Mouse (Mus musculus): ENCODE measurements around the gene Dmrtc1a.
"Not testable (repeated sequence)": the region's sequence is repeated elsewhere in the genome, so short reads cannot be mapped to it uniquely, and the experiment has no call there.

Dmrtc1a gene

DNA sequence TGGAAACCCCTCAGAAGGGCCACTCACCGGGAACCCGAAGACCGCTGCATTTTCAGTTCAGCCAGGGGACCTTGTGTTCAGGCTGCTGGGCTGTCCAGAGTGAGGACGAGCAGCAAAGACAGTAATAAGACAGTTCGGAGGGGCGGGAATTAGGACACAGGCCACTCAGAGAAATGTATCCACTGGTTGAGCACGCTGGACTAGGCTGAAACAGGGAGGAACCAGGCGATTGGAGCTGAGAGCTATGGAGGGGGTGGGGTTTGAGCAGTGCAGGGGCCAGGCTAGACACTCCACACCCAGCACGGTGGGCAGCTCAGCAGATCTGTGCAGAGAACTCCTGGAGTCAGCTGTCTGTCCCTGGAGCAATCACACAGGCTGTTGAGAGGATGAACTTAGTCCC, at the start of gene Dmrtc1a, which contains the start of gene 1700011M02Rik:
Gene Dmrtc1a (minus strand): TSS at position 101 of the 400 bp plus-strand sequence.
Gene 1700011M02Rik (plus strand): TSS at position 319 of the 400 bp plus-strand sequence.
- not testable (repeated sequence) for DNase-seq (ENCODE audit: low read depth, low spot score)

DNA sequence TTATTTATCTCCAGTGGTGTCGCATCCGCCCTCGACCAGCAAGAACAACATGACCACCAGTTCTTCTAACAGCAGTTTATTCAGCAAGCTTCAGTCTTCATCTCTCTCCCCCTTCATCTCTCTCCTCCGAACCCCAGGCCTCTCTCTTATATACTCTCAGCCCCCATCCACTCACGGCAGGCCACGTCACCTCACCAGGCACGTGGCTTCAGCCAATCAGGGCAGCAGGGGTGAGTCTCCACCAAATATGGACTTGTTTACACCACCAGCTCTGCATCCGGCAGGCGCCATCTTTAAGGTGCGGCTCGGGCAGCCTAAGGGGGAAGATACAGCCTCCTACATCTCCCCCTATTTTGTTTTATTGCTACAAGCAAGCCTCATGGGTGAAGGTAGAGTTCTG, 41.6 kb upstream of the Dmrtc1a start:
- DNase-seq (ENCODE audit: low read depth, low spot score): not testable (repeated sequence)

DNA sequence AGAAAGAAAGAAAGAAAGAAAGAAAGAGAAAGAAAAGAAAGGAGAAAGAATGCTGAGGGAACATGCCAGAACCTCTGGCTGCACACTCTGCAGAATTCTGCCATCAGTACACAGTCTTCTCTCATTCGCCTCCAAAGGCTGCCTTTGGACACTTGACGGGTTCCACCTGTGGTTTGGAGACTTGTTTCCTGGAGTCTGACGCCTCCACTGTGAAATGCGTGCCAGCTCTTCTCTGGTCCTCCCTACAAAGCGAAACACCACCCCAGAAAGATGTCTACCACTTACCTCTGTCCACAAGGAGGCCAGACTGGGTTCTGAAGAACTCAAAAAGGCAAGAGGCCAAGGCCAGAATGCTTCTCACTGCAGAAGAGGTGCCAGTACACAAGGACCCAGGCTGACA, 28.3 kb upstream of the Dmrtc1a start:
- DNase-seq (ENCODE audit: low read depth, low spot score): no peak

- no peak for DNase-seq (ENCODE audit: low read depth, low spot score)
Observed at GRCm38 (mm10) chrX:102934395-102934764, 25.9 kb upstream of the Dmrtc1a start.

DNA sequence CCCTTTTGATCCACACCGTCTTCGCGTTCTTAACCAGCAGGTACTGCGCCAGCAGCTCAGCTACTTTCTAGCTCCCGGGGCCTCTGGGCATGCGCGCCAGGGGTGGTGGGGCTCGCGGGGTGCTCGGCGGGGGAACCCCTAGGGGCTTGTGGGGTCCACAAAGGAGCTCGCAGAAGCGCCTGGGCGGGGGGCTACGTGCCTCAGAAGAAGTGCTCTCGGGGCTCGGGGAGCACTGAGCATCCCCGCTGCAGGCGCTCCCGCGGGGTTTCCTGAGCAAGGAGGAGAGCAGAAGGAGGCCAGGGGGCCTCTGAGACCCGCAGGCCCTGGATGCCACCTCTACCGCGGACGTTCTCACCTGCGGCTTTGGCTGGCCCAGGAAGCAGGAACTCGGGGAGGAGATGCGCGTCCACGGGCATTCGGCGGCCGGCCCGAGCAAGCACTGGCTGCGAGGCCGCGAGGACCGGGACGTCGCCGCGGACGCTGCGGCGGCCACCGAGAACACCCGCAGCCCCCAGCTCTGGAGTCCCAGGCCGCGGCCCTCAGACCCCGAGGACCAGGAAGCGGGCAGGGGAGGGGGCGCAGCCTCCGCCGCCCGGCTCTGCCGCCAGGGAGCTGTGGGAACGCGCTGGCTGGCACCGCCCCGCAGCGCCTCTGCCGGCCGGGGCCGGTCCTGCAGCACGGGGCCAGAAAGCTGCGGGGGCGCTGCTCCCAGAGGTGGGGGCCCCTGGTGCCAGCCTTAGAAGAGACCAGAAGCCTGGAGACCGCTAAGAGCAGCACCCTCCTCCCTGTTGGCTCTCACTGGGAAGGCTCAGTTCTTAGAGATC, 25.3 kb upstream of the Dmrtc1a start:
- DNase-seq (ENCODE audit: low read depth, low spot score): peak; percentile 36

GRCm38 (mm10) chrX:102932992-102933570, 24.6 kb upstream of the Dmrtc1a start:
- DNase-seq (ENCODE audit: low read depth, low spot score): no peak

GRCm38 (mm10) chrX:102928072-102928471, 19.6 kb upstream of the Dmrtc1a start, which contains the start of gene 1700018G05Rik:
TSS of gene 1700018G05Rik (plus strand) at chrX:102928372.
- DNase-seq (ENCODE audit: low read depth, low spot score): not testable (repeated sequence)

DNA sequence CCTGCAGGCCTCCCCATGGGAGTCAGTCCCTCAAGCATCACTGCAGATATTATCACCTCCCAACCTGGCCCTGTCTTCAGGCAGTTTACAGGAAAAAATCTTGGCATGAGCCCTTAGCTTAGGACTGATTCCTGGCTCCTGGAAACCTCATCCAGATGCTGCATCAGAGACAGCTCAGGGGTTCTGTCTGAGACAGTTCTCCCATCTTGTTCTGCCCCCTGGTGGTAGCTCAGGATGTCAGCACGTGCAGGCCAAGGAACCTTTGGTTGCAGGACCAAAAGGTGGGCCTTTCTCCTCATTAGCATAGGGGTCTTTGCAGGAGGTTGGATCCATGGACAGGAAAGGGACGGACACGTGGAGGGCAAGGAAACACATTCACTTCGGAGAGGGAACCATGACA, 18.2 kb upstream of the Dmrtc1a start:
- not testable (repeated sequence) for DNase-seq (ENCODE audit: low read depth, low spot score)

DNA sequence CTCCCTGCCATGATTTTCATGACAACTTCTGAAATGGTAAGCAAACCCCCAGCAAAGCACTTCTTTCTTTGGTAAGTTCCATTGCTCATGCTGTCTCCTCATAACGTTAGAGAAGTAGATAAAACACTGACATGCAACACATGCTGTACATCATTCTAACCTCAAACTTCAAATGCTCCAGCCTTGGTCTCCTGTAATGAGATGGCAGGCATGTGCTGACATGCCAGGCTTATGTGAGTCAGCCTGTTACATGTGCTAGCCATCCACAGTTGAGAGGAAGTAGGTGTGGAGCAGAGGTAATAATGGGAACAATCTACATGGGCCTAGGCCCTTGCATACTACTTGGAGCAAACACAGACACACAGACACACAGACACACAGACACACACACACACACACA, 6.3 kb upstream of the Dmrtc1a start:
- not testable (repeated sequence) for DNase-seq (ENCODE audit: low read depth, low spot score)

GRCm38 (mm10) chrX:102867871-102868270, 40.6 kb downstream of the Dmrtc1a start, which contains the start of gene 1700031F05Rik:
TSS of gene 1700031F05Rik (minus strand) at chrX:102867971.
- DNase-seq (ENCODE audit: low read depth, low spot score): no peak

GRCm38 (mm10) chrX:102854516-102854915, 54.0 kb downstream of the Dmrtc1a start, which contains the start of gene Dmrtc1c2:
TSS of gene Dmrtc1c2 (minus strand) at chrX:102854616.
- not testable (repeated sequence) for DNase-seq (ENCODE audit: low read depth, low spot score)
